Mouse (Mus musculus) myocyte (in vitro differentiated cells): ENCODE measurements at regions not wholly inside any gene's neighbourhood (a gene's known extent, or its start where the extent isn't known, plus 50 kb on each side); places are given as distances from the start of the nearest gene placed in this dataset.

Experiments
- H3K27me3 ChIP-seq: one replicate; pipeline ENCODE4 v1.6.1; 2011; ENCODE audit not compliant: control insufficient read depth, insufficient read depth, insufficient read length
- H3K36me3 ChIP-seq: one replicate; pipeline ENCODE4 v1.6.1; 2011; ENCODE audit not compliant: control insufficient read depth, insufficient read depth
- H3K4me2 ChIP-seq: one replicate; pipeline ENCODE4 v1.6.1; 2011; ENCODE audit warnings: low read depth, control low read depth
- H3K4me3 ChIP-seq: one replicate; pipeline ENCODE4 v1.5.1; 2011; ENCODE audit warnings: mild to moderate bottlenecking, control low read depth, moderate library complexity
- H3K79me2 ChIP-seq: one replicate; pipeline ENCODE4 v1.6.1; 2011; ENCODE audit not compliant: control insufficient read depth, insufficient read depth
- H3ac ChIP-seq: one replicate; pipeline ENCODE4 v1.6.1; 2011; ENCODE audit not compliant: control insufficient read depth, insufficient read length
- CEBPB ChIP-seq: IDR thresholded peaks from 2 replicates; pipeline ENCODE4 v1.6.1; 2011; ENCODE audit warnings: mild to moderate bottlenecking, moderate library complexity; ENCODE audit not compliant: poor library complexity, insufficient read depth, severe bottlenecking
- E2F4 ChIP-seq: IDR thresholded peaks from one replicate; pipeline ENCODE4 v1.6.1; 2011; ENCODE audit warnings: mild to moderate bottlenecking, control low read depth, moderate library complexity; ENCODE audit not compliant: insufficient read depth
- MAX ChIP-seq: IDR thresholded peaks from one replicate; pipeline ENCODE4 v1.6.1; 2011; ENCODE audit warnings: low read depth, mild to moderate bottlenecking, control low read depth
- MYOD1 ChIP-seq, 3 experiments: IDR thresholded peaks; one replicate each; pipeline ENCODE4 v1.6.1; 2011; ENCODE audit warnings: control low read depth in 2 of 3, low read depth in 2 of 3, mild to moderate bottlenecking in 2 of 3, moderate library complexity in 1 of 3; ENCODE audit not compliant: insufficient read length in 2 of 3, control insufficient read depth in 1 of 3
- MYOG ChIP-seq, 3 experiments: IDR thresholded peaks; one replicate each; pipeline ENCODE4 v1.6.1; 2011; ENCODE audit warnings: control low read depth in 2 of 3, low read depth in 2 of 3, mild to moderate bottlenecking in 2 of 3; ENCODE audit not compliant: insufficient read length in 2 of 3, control insufficient read depth in 1 of 3, insufficient read depth in 1 of 3
- POLR2A ChIP-seq: IDR thresholded peaks from one replicate; pipeline ENCODE4 v1.6.1; 2011; ENCODE audit warnings: low read depth, mild to moderate bottlenecking, control low read depth, moderate library complexity; ENCODE audit not compliant: insufficient read length
- POLR2AphosphoS2 ChIP-seq: IDR thresholded peaks from one replicate; pipeline ENCODE4 v1.6.1; 2011; ENCODE audit warnings: low read depth, control low read depth; ENCODE audit not compliant: insufficient read length
- REST ChIP-seq: IDR thresholded peaks from one replicate; pipeline ENCODE4 v1.6.1; 2011; ENCODE audit warnings: mild to moderate bottlenecking, control low read depth, moderate library complexity; ENCODE audit not compliant: insufficient read depth, insufficient read length
- SRF ChIP-seq: IDR thresholded peaks from one replicate; pipeline ENCODE4 v1.6.1; 2011; ENCODE audit warnings: low read depth; ENCODE audit not compliant: control insufficient read depth, insufficient read length
- TCF12 ChIP-seq: IDR thresholded peaks from one replicate; pipeline ENCODE4 v1.6.1; 2011; ENCODE audit warnings: mild to moderate bottlenecking, control low read depth; ENCODE audit not compliant: poor library complexity, insufficient read depth, severe bottlenecking
- TCF3 ChIP-seq: IDR thresholded peaks from one replicate; pipeline ENCODE4 v1.6.1; 2011; ENCODE audit warnings: low read depth, control low read depth; ENCODE audit not compliant: insufficient read length
- USF1 ChIP-seq: IDR thresholded peaks from one replicate; pipeline ENCODE4 v1.6.1; 2011; ENCODE audit warnings: low read depth, mild to moderate bottlenecking, control low read depth, moderate library complexity

DNA sequence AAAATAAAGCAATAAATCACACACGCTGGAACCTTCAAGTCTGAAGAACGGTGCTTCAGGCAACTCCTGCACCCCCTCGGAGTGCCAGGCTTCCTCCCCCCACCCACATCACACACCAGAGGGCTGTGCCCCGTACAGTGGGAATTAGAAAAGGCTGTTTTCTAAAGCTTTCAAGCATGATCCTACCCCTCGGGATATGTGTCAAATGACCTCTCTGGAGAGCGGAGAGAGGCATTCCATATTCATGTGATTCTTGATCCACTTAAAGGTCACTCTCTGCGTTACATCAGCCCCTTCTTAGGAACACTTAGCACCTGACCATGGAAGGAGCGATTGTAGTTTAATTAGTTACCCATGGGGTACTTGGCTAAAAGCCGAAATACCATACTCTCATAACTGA lies 119.1 kb upstream of the Slc24a5 start:
- no peaks in the 10 kb centered on the region for H3K27me3 ChIP-seq
- H3K36me3 ChIP-seq = no peaks in the 10 kb centered on the region
- no peak overlapping the region for H3K4me2 ChIP-seq
- no peak for TF ChIP-seq CEBPB
- no peak for TF ChIP-seq MYOD1 (IDR thresholded peaks at IDR 0.05; ENCODE audit: control insufficient read depth in 1 of 3, insufficient read length in 2 of 3, low read depth in 2 of 3)
- TF ChIP-seq MAX = no peak
- TF ChIP-seq TCF12 = no peak
- TF ChIP-seq MYOG (IDR thresholded peaks at IDR 0.05; ENCODE audit: control insufficient read depth in 1 of 3, insufficient read depth in 1 of 3, insufficient read length in 2 of 3, low read depth in 2 of 3) = no peak
- TF ChIP-seq POLR2A = no peak
- TF ChIP-seq USF1 = no peak
- no peak for TF ChIP-seq E2F4
- no peak for TF ChIP-seq SRF
- no peak for TF ChIP-seq REST
- no peak for TF ChIP-seq TCF3
- no peak for TF ChIP-seq POLR2AphosphoS2
- H3K79me2 ChIP-seq = no peaks in the 10 kb centered on the region
- H3ac ChIP-seq = no peak overlapping the region
- H3K4me3 ChIP-seq = no peak overlapping the region

- Histone ChIP-seq H3K36me3 (no peaks in the 10 kb centered on the region), H3ac (no peak overlapping the region), H3K27me3 (no peaks in the 10 kb centered on the region), H3K4me2 (no peak overlapping the region), H3K79me2 (no peaks in the 10 kb centered on the region), H3K4me3 (no peak overlapping the region)
- TF ChIP-seq POLR2A = no peak
- no peak for TF ChIP-seq SRF
- no peak for TF ChIP-seq MYOG (IDR thresholded peaks at IDR 0.05; ENCODE audit: control insufficient read depth in 1 of 3, insufficient read depth in 1 of 3, insufficient read length in 2 of 3, low read depth in 2 of 3)
- TF ChIP-seq TCF3 = no peak
- TF ChIP-seq REST = no peak
- no peak for TF ChIP-seq E2F4
- TF ChIP-seq MAX = no peak
- no peak for TF ChIP-seq POLR2AphosphoS2
- TF ChIP-seq MYOD1 (IDR thresholded peaks at IDR 0.05; ENCODE audit: control insufficient read depth in 1 of 3, insufficient read length in 2 of 3, low read depth in 2 of 3) = no peak
- no peak for TF ChIP-seq TCF12
- no peak for TF ChIP-seq USF1
- TF ChIP-seq CEBPB = no peak
Observed at GRCm38 (mm10) chr2:124952212-124952611, 115.7 kb upstream of the Slc24a5 start.

- H3ac ChIP-seq = no peak overlapping the region
- H3K79me2 ChIP-seq = no peaks in the 10 kb centered on the region
- H3K4me2 ChIP-seq = no peak overlapping the region
- TF ChIP-seq MYOG (IDR thresholded peaks at IDR 0.05; ENCODE audit: control insufficient read depth in 1 of 3, insufficient read depth in 1 of 3, insufficient read length in 2 of 3, low read depth in 2 of 3) (no peak), POLR2AphosphoS2 (no peak), SRF (no peak)
- H3K27me3 ChIP-seq = no peaks in the 10 kb centered on the region
- no peak overlapping the region for H3K4me3 ChIP-seq
- no peaks in the 10 kb centered on the region for H3K36me3 ChIP-seq
Observed at GRCm38 (mm10) chr2:124953015-124953414, 114.9 kb upstream of the Slc24a5 start.

- TF ChIP-seq SRF = no peak
- no peak for TF ChIP-seq MYOD1 (IDR thresholded peaks at IDR 0.05; ENCODE audit: control insufficient read depth in 1 of 3, insufficient read length in 2 of 3, low read depth in 2 of 3)
- TF ChIP-seq TCF3 = no peak
- no peak for TF ChIP-seq REST
- H3K4me2 ChIP-seq = no peak overlapping the region
- no peaks in the 10 kb centered on the region for H3K36me3 ChIP-seq
- H3K4me3 ChIP-seq = no peak overlapping the region
- H3K27me3 ChIP-seq = no peaks in the 10 kb centered on the region
- H3ac ChIP-seq = no peak overlapping the region
- H3K79me2 ChIP-seq = no peaks in the 10 kb centered on the region
Observed at GRCm38 (mm10) chr2:124955843-124956242, 112.1 kb upstream of the Slc24a5 start.

DNA sequence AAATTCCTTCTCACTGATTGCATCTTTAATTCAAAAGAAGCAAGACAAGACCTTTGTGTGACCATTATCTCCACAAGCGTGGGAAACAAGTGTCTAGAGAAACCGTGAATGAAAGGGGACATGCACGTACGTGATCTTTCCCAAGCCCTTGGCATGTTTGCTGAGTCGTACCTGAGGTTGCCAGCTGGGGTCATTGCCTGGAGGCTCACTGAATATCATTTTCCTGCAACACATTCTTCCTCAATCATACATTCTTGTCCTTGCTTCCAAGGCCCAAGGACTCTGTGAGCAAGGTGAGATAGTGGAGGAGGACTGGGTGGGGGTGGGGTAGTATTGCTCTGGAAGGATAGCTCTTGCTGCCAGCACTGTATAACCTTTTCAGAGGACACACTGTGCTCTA lies 108.5 kb upstream of the Slc24a5 start:
- Histone ChIP-seq H3K4me2 (no peak overlapping the region), H3K36me3 (no peaks in the 10 kb centered on the region), H3K4me3 (no peak overlapping the region), H3ac (no peak overlapping the region), H3K27me3 (no peaks in the 10 kb centered on the region), H3K79me2 (no peaks in the 10 kb centered on the region)
- TF ChIP-seq MYOG (IDR thresholded peaks at IDR 0.05; ENCODE audit: control insufficient read depth in 1 of 3, insufficient read depth in 1 of 3, insufficient read length in 2 of 3, low read depth in 2 of 3) = no peak
- no peak for TF ChIP-seq CEBPB
- TF ChIP-seq TCF12 = no peak
- no peak for TF ChIP-seq SRF
- no peak for TF ChIP-seq TCF3
